Mouse (Mus musculus) olfactory bulb, adult 2 months (tissue): ENCODE measurements at regions not wholly inside any gene's neighbourhood (a gene's known extent, or its start where the extent isn't known, plus 50 kb on each side); places are given as distances from the start of the nearest gene placed in this dataset.

Experiments used
- CTCF ChIP-seq: fragments of 200-500 bp; IDR thresholded peaks from 2 replicates; pipeline ENCODE4 v1.5.1; 2012; ENCODE audit warnings: low read depth, mild to moderate bottlenecking, low read length, moderate library complexity; ENCODE audit not compliant: insufficient read depth
- POLR2A ChIP-seq: fragments of 200-500 bp; IDR thresholded peaks from 2 replicates; pipeline ENCODE4 v1.6.1; 2012; ENCODE audit warnings: mild to moderate bottlenecking, low read depth, low read length, moderate library complexity; ENCODE audit not compliant: insufficient read depth

DNA sequence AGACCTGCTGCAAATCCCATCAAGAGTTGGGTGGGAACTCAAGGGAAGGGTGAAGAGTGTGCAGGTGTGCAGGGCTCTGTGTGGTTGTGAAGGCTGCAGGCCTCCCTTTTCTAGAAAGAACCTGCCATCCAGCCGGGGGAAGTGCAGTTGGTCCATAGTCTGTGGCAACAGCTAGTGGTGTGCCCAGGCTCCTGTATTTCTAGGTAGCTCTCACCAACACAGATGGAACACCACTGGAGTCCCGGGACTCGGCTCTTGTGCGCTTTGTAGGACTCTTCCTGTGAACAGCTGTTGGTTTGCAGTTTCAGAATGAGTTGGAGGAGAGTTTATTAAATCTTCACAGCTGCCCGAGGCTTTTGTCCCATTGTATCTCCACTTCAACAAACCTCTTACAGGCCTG is 248.7 kb upstream of the 9630041A04Rik start:
- TF ChIP-seq POLR2A, result no peak
- TF ChIP-seq CTCF, result no peak
